Mouse (Mus musculus): ENCODE measurements at regions not wholly inside any gene's neighbourhood (a gene's known extent, or its start where the extent isn't known, plus 50 kb on each side); places are given as distances from the start of the nearest gene placed in this dataset.
A peak's percentile ranks its signal among the peaks of the same experiment; 100 is the strongest.
"Not testable (repeated sequence)": the region's sequence is repeated elsewhere in the genome, so short reads cannot be mapped to it uniquely, and the experiment has no call there.

GRCm38 (mm10) chrX:97141170-97142085 lies 69.0 kb downstream of the Pgr15l start:
- DNase-seq (ENCODE audit: low read depth, low spot score) = peak; percentile 3
- not testable (repeated sequence) for H3K36me3 ChIP-seq (ENCODE audit: control insufficient read depth, insufficient read depth, low read length, poor library complexity, severe bottlenecking); H3K27me3 ChIP-seq (ENCODE audit: control insufficient read depth, insufficient read depth, low read length, poor library complexity, severe bottlenecking)

- Histone ChIP-seq H3K27me3 (ENCODE audit: control insufficient read depth, insufficient read depth, low read length, poor library complexity, severe bottlenecking) (no peaks in the 10 kb centered on the region), H3K36me3 (ENCODE audit: control insufficient read depth, insufficient read depth, low read length, poor library complexity, severe bottlenecking) (no peaks in the 10 kb centered on the region)
- no peak for DNase-seq (ENCODE audit: low read depth, low spot score)
Measured at GRCm38 (mm10) chrX:97142237-97142636, 69.8 kb downstream of the Pgr15l start.

GRCm38 (mm10) chrX:97156155-97156554 lies 83.8 kb downstream of the Pgr15l start:
- Histone ChIP-seq H3K36me3 (ENCODE audit: control insufficient read depth, insufficient read depth, low read length, poor library complexity, severe bottlenecking) (no peaks in the 10 kb centered on the region), H3K27me3 (ENCODE audit: control insufficient read depth, insufficient read depth, low read length, poor library complexity, severe bottlenecking) (no peaks in the 10 kb centered on the region)
- peak; percentile 3 for DNase-seq (ENCODE audit: low read depth, low spot score)
